Mouse (Mus musculus) myocyte (in vitro differentiated cells): ENCODE measurements at regions not wholly inside any gene's neighbourhood (a gene's known extent, or its start where the extent isn't known, plus 50 kb on each side); places are given as distances from the start of the nearest gene placed in this dataset.

Experiments
- MAX ChIP-seq: IDR thresholded peaks from one replicate; pipeline ENCODE4 v1.6.1; 2011; ENCODE audit warnings: low read depth, mild to moderate bottlenecking, control low read depth
- POLR2A ChIP-seq: IDR thresholded peaks from one replicate; pipeline ENCODE4 v1.6.1; 2011; ENCODE audit warnings: low read depth, mild to moderate bottlenecking, control low read depth, moderate library complexity; ENCODE audit not compliant: insufficient read length
- POLR2AphosphoS2 ChIP-seq: IDR thresholded peaks from one replicate; pipeline ENCODE4 v1.6.1; 2011; ENCODE audit warnings: low read depth, control low read depth; ENCODE audit not compliant: insufficient read length
- SRF ChIP-seq: IDR thresholded peaks from one replicate; pipeline ENCODE4 v1.6.1; 2011; ENCODE audit warnings: low read depth; ENCODE audit not compliant: control insufficient read depth, insufficient read length
- TCF3 ChIP-seq: IDR thresholded peaks from one replicate; pipeline ENCODE4 v1.6.1; 2011; ENCODE audit warnings: low read depth, control low read depth; ENCODE audit not compliant: insufficient read length

DNA sequence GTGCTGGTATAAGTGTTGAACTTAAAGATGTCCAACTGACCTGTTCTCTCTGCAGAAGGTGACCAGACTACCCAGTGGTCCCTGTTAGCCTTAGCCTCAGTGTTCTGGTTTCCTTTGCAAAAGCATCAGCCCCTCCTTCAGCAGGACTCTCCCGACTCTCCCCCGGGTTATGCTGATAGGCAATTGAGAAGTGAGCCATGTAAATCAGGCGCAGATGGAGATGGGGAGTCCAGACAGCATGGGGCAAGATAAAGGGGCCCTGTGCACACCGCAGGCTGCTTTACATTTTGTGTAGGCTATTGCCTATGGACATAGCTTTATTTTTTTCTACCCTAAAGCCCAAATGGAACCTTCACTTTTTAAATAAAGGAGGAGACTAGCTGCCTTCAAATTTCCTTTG, 213.0 kb downstream of the Med10 start:
- no peak for TF ChIP-seq MAX
- no peak for TF ChIP-seq TCF3
- TF ChIP-seq POLR2A, result no peak
- TF ChIP-seq SRF, result no peak
- TF ChIP-seq POLR2AphosphoS2, result no peak
